Mouse (Mus musculus): ENCODE results near the gene Gpr34.

DNA sequence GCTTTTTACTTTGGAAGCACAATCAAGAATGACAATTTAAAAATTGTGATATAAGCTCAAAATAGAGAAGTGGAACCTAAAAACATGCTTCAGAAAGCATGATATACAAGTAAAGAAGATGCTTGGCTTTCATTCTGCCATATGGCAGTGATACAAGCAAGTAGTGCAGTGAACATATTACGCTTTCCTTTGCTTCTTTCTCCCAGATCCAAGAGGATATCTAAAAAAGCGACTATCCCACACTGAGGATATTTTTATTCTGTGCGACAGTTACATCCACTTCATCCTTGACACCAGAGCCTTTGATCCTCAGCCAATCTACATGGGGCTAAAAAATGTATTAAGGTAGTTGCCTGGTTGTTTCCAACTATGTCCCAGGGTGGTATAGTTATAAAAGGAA lies 49.9 kb downstream of the Gpr34 start:
- TF ChIP-seq CTCF (IDR thresholded peaks at IDR 0.05; ENCODE audit: borderline replicate concordance, extremely low read depth, insufficient read depth, insufficient read length) (no peak), POLR2A (IDR thresholded peaks at IDR 0.05; ENCODE audit: borderline replicate concordance, extremely low read depth, insufficient read depth, insufficient read length, poor library complexity, severe bottlenecking) (no peak)

Measured in brain, embryonic 14.5 days (tissue).